Mouse (Mus musculus) G1E (cell line): ENCODE measurements around the gene Tcf7l1.

Experiments
- CTCF ChIP-seq: IDR thresholded peaks from 2 replicates; pipeline ENCODE4 v1.5.1; 2012; ENCODE audit warnings: low read depth, low read length, inconsistent platforms, mixed read lengths
- POLR2AphosphoS5 ChIP-seq: IDR thresholded peaks from 2 replicates; pipeline ENCODE4 v1.6.1; 2012; ENCODE audit warnings: low read depth, low read length, inconsistent platforms; ENCODE audit not compliant: insufficient replicate concordance

GRCm38 (mm10) chr6:72671129-72671528 lies 117.9 kb downstream of the Tcf7l1 start:
- no peak for TF ChIP-seq CTCF
- TF ChIP-seq POLR2AphosphoS5 = no peak
